Mouse (Mus musculus) right cerebral cortex, postnatal 36 days (tissue): ENCODE results near the gene Lrrc61.

Experiments
- DNase-seq, 2 experiments: peaks; one replicate each; pipeline ENCODE4 v3.0.0; 2022; ENCODE audit warnings: low spot score in 2 of 2, mixed read lengths in 1 of 2

Gene Lrrc61

DNA sequence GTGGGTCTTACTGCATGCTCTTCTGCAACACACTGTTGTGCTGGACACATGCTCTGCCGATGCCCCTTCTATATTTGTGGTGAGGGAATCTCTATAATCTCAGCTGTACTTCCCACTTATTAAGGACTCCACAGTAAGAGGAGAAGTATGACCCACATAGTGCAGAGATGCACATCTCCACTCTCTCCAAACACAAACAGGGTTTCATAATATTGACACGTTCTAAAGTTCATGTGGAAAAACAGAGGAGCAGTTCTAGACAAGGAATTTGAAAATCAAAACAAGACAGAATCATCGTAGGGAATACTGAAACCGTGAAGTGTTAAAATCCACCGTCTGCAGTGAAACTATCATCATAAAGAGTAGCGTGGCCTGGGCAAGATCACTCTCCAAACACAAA is 37.3 kb downstream of the Lrrc61 start:
- DNase-seq: no peak

DNA sequence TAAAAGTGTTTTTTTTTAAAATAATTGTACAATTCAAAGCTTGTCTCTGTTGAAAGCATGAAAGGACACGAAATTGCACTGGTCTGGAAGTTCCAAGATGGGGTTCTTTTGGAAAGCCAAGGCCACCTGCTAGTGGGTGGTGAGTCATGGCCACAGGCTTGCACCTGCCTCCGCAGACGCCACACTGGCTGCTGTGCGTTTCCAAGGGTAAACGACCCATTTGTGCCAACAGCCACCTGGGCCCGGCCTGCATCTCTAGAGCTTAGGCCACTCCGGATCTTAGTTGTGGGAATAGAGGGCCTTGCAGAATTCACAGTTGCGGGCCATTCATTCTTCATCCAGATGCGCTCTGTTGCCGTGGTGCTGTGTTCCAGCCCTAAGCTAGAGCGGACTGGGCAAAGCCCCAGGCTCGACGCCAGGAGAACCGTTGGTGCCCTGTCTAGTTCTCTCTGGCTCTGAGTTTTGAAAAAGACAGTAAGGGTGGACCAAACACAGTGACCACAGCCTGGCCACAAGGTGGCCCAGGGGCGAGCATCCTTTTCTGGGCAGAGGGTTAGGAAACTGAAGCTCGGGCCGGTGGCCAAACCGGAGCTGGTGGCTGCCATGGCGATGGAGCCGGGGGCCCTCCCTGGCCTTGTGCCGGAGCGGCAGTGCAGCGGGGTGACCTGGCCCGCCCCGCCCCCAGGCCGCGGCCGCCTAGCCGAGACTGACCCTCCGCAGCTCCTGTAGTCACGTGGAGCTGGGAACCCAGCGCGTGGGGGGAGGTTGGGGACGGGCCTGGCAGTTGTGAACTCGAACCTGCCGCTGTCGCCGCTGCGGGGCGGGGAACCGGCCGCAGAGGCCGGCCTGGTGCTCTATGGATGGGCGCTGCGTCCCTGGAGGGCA is 38.8 kb downstream of the Lrrc61 start, which contains the start of the genes Repin1 and Gm44965:
TSS of gene Repin1 (plus strand) at position 726 of the 885 bp plus-strand sequence.
TSS of gene Gm44965 (plus strand) at position 784 of the 885 bp plus-strand sequence.
- peak; percentile 85 for DNase-seq

GRCm38 (mm10) chr6:48594043-48594738 is 39.6 kb downstream of the Lrrc61 start:
- DNase-seq: no peak

- peak in 1 of 2 experiments; percentile 38 for DNase-seq
These were observed 40.7 kb downstream of the Lrrc61 start for GRCm38 (mm10) chr6:48595278-48595677.

GRCm38 (mm10) chr6:48596545-48597232 is 42.1 kb downstream of the Lrrc61 start:
- no peak for DNase-seq

- no peak for DNase-seq
These were observed 42.6 kb downstream of the Lrrc61 start for GRCm38 (mm10) chr6:48597233-48597625.

DNA sequence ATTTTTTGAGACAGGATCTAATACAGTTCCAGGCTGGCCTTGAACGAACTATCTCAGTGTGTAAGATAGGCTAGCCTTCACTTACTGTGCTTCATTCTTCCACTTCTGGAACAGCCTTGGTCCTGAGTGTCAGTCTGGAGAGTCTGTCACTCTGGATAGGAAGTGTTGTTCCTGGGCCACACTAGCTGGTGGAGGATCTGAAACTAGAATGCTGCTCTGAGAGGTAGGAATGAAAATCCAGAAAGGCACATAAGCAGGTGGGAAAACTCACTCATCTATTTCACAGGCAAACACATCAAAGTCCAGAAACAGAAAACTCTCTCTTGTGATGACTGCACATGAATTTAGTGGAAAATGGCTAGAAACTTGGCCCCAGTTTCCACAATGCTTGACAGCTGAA is 46.0 kb downstream of the Lrrc61 start:
- no peak for DNase-seq

- peak; percentile 95 for DNase-seq
These were observed 46.9 kb downstream of the Lrrc61 start, which contains the start of gene Zfp775 for GRCm38 (mm10) chr6:48601271-48602079. TSS of gene Zfp775 (plus strand) at chr6:48602063.

GRCm38 (mm10) chr6:48602080-48602741 is 47.6 kb downstream of the Lrrc61 start:
- peak; percentile 25 to 55 for DNase-seq

- DNase-seq: no peak
These were observed 53.5 kb downstream of the Lrrc61 start for GRCm38 (mm10) chr6:48608124-48608523.

- DNase-seq: no peak
These were observed 54.9 kb downstream of the Lrrc61 start for GRCm38 (mm10) chr6:48609512-48609911.

- DNase-seq: no peak
These were observed 56.1 kb downstream of the Lrrc61 start for GRCm38 (mm10) chr6:48610657-48611056.

- DNase-seq: no peak
These were observed 58.9 kb downstream of the Lrrc61 start for GRCm38 (mm10) chr6:48613464-48613863.

DNA sequence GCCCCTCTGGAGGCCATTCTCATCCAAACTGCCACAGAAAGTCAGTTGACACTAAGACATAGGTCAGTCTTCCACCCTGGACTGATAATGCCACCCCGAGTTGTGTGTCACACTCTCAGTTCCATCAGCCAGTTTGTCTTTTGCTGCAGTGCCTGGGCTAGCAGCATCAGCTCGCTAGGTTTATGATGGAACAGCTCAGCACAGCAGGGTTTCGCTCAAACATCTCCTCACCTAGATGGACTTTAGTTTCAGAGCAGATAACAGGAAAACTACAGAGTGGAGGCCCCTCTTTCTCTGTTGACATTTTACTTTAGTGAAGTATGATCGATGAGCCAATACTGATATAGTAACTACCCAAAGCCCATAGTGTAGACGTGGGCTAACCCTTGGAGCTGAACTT is 60.2 kb downstream of the Lrrc61 start:
- no peak for DNase-seq

- DNase-seq: no peak
These were observed 65.4 kb downstream of the Lrrc61 start for GRCm38 (mm10) chr6:48620031-48620430.
